Mouse (Mus musculus) kidney, adult 9 months (tissue): ENCODE data around the gene Gm2022.
"Not testable (repeated sequence)": the region's sequence is repeated elsewhere in the genome, so short reads cannot be mapped to it uniquely, and the experiment has no call there.

Experiments
- DNase-seq: peaks from one replicate; pipeline ENCODE4 v3.0.0; 2022

The Gm2022 gene

DNA sequence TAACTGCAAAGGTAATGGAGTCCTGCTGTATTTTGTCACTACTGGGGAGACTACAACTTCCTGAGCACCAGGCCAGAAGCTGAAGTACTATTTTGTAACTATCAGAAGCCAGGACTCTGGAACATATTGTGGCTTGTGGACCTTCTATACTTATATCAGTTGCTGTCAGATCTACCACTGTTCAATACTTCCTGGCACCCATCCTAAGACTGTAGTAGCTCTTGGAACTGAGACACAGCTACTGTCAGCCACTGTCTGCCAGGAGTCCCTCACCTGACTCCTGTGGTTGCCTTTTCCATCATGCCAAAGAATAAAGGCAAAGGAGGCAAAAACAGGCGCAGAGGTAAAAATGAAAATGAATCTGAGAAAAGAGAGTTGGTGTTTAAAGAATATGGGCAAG lies at the start of gene Gm2022:
Gene Gm2022, plus strand, starts transcription at position 301 of the 400 bp plus-strand sequence.
- not testable (repeated sequence) for DNase-seq

DNA sequence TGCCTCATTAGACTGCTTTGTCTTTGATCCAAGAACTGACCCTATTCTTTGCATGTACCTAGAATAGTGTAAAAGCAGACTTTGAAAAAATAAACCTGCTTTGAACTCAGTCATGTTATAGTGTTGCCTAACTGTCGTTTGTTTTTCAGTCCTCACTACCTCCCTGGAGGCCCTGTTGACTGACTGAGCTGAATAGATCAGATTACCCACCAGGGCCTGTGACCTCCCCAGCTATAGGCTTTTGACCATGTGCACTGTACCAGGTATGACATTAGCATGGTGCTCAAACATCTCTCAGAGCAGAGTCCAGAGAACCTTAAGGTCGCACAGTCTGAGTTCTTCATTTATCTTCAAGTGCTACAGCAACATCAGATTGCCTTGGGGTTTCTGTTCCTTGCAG lies 44.5 kb upstream of the Gm2022 start:
- DNase-seq: not testable (repeated sequence)

DNA sequence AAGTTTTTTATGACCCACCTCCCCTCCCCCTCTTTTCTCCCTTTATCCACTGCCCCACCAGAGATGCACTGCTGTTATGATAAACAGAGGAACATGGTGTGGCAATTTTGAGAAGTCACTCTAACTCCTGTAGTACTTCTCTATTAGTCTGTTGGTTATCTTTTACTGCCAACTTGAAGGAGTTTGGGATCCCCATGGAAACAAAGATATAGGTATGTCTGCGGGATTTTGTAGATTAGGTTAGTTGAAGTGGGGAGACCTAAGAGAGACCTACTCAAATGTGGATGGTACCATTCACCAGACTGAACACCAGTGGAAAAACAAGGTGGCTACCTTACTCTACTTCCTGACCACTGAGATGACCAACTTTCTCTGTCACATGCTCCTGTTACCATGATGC lies 39.1 kb upstream of the Gm2022 start:
- not testable (repeated sequence) for DNase-seq

DNA sequence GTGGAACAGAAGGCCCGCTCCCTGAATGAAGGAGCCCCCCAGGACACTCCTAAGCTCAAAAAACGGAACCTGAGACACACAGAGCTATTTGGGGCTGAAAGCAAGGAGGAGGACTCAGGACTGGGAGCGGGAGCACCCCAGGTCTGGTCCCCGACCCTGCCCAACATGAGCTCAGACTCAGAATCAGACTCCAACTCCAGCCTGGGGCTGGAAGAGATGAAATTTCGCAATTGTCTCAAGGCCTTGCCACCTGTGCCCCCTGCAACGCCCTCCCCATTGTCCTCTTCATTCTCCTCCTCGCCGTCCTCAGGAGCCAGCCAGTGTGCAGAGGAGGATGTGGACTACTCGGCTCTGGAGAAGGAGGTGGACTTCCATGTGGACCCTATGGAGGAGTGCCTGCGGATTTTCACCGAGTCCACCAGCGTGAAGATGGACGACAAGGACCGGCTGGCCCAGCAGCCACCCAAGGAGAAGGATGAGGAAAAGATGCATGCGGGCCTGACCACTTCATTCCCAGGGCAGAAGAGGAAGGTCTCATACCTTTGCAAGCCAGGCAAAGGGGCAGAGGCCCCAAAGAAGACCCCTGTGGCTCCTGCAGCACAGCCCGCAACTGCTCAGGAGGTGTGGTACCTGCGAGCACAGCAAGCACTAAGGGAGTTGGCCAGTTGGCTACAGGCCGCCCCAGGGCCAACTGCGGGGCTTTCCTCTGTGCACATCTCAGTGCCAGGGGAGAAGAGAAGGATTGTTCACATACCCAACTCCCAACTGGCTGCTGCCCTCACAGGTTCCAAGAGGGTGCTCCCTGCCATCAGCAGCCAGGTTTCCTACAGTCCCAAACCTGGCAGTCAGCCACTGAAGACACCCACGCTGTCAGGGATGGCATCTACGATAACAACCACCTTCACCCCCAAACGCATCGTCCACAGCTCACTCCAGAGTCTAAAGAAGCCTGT lies 33.2 kb upstream of the Gm2022 start:
- not testable (repeated sequence) for DNase-seq

DNA sequence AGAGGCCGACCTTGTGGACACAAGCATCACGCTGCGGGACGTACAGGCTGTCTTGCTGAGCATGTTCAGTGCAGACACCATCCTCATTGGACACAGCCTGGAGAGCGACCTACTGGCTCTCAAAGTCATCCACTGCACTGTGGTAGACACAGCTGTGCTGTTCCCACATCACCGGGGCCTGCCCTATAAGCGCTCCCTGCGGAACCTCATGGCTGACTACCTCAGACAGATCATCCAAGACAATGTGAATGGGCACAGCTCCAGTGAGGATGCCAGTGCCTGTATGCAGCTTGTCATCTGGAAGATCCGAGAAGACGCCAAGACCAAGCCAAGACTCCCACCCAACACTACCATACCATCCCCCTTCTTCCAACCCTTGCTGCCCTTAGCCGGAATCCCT lies 31.5 kb upstream of the Gm2022 start:
- not testable (repeated sequence) for DNase-seq

DNA sequence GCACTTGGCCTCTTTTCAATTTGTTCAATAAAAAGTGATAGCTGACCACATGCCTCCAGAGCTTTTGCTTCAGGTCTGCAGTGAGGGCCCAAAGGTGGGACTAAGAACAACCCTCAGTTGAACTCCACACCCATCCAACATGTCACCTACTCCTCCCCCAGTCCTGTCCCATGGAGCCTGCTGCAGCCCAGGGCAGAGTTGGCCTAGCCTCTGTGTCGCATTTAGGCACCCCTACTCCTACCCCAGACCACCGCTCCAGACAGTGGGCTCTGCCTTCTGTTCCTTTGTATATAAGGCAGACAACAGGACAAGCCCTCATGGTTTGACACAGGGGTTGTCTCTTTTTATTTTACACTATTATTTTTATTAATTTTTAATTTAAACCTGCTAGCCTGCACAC lies 31.1 kb upstream of the Gm2022 start:
- DNase-seq: not testable (repeated sequence)

DNA sequence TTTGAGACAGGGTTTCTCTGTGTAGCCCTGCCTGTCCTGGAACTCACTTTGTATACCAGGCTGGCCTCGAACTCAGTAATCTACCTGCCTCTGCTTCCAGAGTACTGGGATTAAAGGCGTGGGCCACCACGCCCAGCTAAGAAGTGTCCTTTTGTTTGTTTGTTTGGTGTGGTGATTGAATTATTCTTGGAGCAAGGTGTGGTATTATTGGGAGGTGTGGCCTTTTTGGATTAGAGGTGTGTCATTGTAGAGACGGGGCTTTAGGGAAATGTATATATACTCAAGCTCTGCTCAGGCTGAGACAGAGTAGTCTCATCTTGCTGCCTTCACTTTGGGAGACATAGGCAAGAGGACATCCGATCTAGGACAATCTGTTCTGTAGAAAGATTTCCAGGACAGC lies 21.4 kb upstream of the Gm2022 start, which contains the start of gene Gm2016:
Gene Gm2016, plus strand, starts transcription at position 301 of the 400 bp plus-strand sequence.
- not testable (repeated sequence) for DNase-seq

DNA sequence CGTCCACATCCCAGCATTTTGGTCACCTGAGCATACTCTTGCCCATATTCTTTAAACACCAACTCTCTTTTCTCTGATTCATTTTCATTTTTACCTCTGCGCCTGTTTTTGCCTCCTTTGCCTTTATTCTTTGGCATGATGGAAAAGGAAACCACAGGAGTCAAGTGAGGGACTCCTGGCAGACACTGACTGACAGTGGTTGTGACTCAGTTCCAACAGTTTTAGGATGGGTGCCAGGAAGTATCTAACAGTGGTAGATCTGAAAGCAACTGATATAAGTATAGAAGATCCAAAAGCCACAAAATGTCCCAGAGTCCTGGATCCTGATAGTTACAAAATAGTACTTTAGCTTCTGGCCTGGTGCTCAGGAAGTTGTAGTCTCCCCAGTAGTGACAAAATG lies 24.6 kb downstream of the Gm2022 start, which contains the start of gene Gm2035:
Gene Gm2035, minus strand, starts transcription at position 137 of the 400 bp plus-strand sequence.
- DNase-seq: not testable (repeated sequence)
